Mouse (Mus musculus) lung, adult 2 months (tissue): ENCODE data around the gene 8030474K03Rik. TPM values are rescaled to one million over a fixed set of nuclear protein-coding genes. Genes with fewer than 3 reads are reported as not detected.
"Not testable (repeated sequence)": the region's sequence is repeated elsewhere in the genome, so short reads cannot be mapped to it uniquely, and the experiment has no call there.

Experiments
- DNase-seq: peaks from one replicate; pipeline ENCODE4 v3.0.0; 2022
- H3K4me1 ChIP-seq: fragments of 200-500 bp; 2 replicates; pipeline ENCODE4 v1.6.1; 2011; ENCODE audit warnings: low read length; ENCODE audit not compliant: control insufficient read depth, insufficient read depth
- H3K4me3 ChIP-seq: fragments of 200-500 bp; replicated peaks from 2 replicates; pipeline ENCODE3; 2011; ENCODE audit warnings: low read depth, mild to moderate bottlenecking, control low read depth, low read length; ENCODE audit errors: extremely low read depth
- CTCF ChIP-seq: fragments of 200-500 bp; IDR thresholded peaks from 2 replicates; pipeline ENCODE4 v1.5.1; 2011; ENCODE audit warnings: mild to moderate bottlenecking, low read length, control low read depth; ENCODE audit not compliant: insufficient read depth
- POLR2A ChIP-seq: fragments of 200-500 bp; IDR thresholded peaks from 2 replicates; pipeline ENCODE4 v1.6.1; 2011; ENCODE audit warnings: low read depth, mild to moderate bottlenecking, control low read depth, low read length, borderline replicate concordance; ENCODE audit errors: extremely low read depth
- WGBS: fragments of 180-500 bp; shearing (Covaris S2); methylation state at CpG from one replicate; pipeline ENCODE4 v1.1.7; 2018; 5-methylcytosine and 5-hydroxymethylcytosine counted together
- polyA plus RNA-seq: library from polyadenylated mRNA; depleted of rRNA; stranded (reverse); fragments of >200 nt; gene quantifications from 2 replicates; pipeline ENCODE4 v1.2.3, GENCODE M21; 2012; rRNA removed

The 8030474K03Rik gene
- polyA plus RNA-seq, 1 experiment = not detected

- no peak for DNase-seq
- WGBS = 28% methylated on average over 2 of the region's 2 CpGs
These were observed 11.1 kb downstream of the 8030474K03Rik start for GRCm38 (mm10) chrX:101805512-101805911.

GRCm38 (mm10) chrX:101811750-101812149 lies 17.3 kb downstream of the 8030474K03Rik start:
- 41% methylated on average over 3 of the region's 3 CpGs for WGBS
- TF ChIP-seq POLR2A = no peak
- no peak for TF ChIP-seq CTCF
- Histone ChIP-seq H3K4me3 (no peak overlapping the region), H3K4me1 (no peaks in the 10 kb centered on the region; the same call in 1 of the 2 replicates)
- no peak for DNase-seq

More at GRCm38 (mm10) chrX:101805512-101805911, 11.1 kb downstream of the 8030474K03Rik start:
- no peak for TF ChIP-seq CTCF
- no peak for TF ChIP-seq POLR2A
- Histone ChIP-seq H3K4me3 (no peak overlapping the region), H3K4me1 (no peaks in the 10 kb centered on the region)

- 65% methylated on average over 1 of the region's 1 CpGs for WGBS
- peak; percentile 16; the same call in 1 of the 2 replicates for TF ChIP-seq CTCF
- TF ChIP-seq POLR2A = no peak
- no peak for DNase-seq
- no peak overlapping the region for H3K4me3 ChIP-seq
- no peaks in the 10 kb centered on the region for H3K4me1 ChIP-seq
These were observed 24.7 kb downstream of the 8030474K03Rik start for GRCm38 (mm10) chrX:101819163-101819562.

GRCm38 (mm10) chrX:101819980-101820379 lies 25.5 kb downstream of the 8030474K03Rik start:
- H3K4me3 ChIP-seq, H3K4me1 ChIP-seq, DNase-seq: not testable (repeated sequence)

- Histone ChIP-seq H3K4me1 (no peaks in the 10 kb centered on the region; the same call in 1 of the 2 replicates), H3K4me3 (no peak overlapping the region)
- 76% methylated on average over 5 of the region's 5 CpGs for WGBS
- no peak for DNase-seq
- TF ChIP-seq POLR2A = no peak
- TF ChIP-seq CTCF = no peak
These were observed 52.8 kb downstream of the 8030474K03Rik start for GRCm38 (mm10) chrX:101847191-101847795.

Other genes starting within 250 kb of the 8030474K03Rik start
- 59.0 and 107 TPM in 2 replicates for gene Ogt, start 154.6 kb upstream of the 8030474K03Rik start, polyA plus RNA-seq
- gene Cxcr3, start 60.4 kb upstream of the 8030474K03Rik start, polyA plus RNA-seq = 4.1 and 5.2 TPM in 2 replicates
- not detected in 2 replicates for gene Gm4779, start 233 bp upstream of the 8030474K03Rik start, polyA plus RNA-seq
- gene Nhsl2, start 54.7 kb downstream of the 8030474K03Rik start, polyA plus RNA-seq = 4.3 and 4.8 TPM in 2 replicates